Mouse (Mus musculus) inflammation-experienced regulatory T-cells, adult 6 months (primary cell): Measurements from ENCODE around the gene Aplp1. TPM values are rescaled to one million over a fixed set of nuclear protein-coding genes. Genes with fewer than 3 reads are reported as not detected.

Experiments
- ATAC-seq: one replicate; pipeline ENCODE4 v1.8.0; 2017
- polyA plus RNA-seq, 3 experiments: library from polyadenylated mRNA; unstranded; fragments of 100-300 nt; shearing (Covaris generic); gene quantifications; one replicate each; pipeline ENCODE4 v1.2.1; 2017

The Aplp1 gene
- polyA plus RNA-seq, 3 experiments from 2014 or later: 6.0 to 7.4 (median 6.0) TPM

- ATAC-seq: no peak
These were observed 973 bp downstream of the Aplp1 start for GRCm38 (mm10) chr7:30444154-30444970.

- peak; percentile 60 for ATAC-seq
These were observed 1.6 kb downstream of the Aplp1 start for GRCm38 (mm10) chr7:30443696-30444095.

DNA sequence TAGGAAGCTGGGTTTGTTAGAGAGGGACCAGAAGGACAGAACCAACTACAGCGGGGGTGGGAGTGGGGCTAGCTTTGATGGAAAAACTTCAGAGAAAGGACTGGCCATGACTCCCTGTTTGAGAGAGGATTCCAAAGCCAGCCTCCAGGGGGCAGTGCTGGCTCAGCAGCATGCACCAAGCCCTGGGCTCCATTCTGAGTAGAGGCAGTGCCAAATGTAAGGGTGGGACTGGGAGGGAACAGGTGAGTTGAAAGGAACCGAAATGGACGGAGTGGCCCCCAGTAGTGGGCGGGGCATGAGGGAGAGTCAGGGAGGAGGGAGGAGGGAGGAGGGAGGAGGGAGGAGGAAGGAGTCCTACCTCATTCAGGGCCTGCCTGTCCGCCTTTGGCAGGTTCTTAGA is 4.6 kb downstream of the Aplp1 start:
- no peak for ATAC-seq

- peak; percentile 48 for ATAC-seq
These were observed 5.6 kb downstream of the Aplp1 start for GRCm38 (mm10) chr7:30439734-30440133.

GRCm38 (mm10) chr7:30436879-30437278 is 8.5 kb downstream of the Aplp1 start:
- ATAC-seq: peak; percentile 46

GRCm38 (mm10) chr7:30435156-30435555 is 10.2 kb downstream of the Aplp1 start:
- no peak for ATAC-seq

- ATAC-seq: no peak
These were observed 10.6 kb downstream of the Aplp1 start for GRCm38 (mm10) chr7:30434701-30435100.

DNA sequence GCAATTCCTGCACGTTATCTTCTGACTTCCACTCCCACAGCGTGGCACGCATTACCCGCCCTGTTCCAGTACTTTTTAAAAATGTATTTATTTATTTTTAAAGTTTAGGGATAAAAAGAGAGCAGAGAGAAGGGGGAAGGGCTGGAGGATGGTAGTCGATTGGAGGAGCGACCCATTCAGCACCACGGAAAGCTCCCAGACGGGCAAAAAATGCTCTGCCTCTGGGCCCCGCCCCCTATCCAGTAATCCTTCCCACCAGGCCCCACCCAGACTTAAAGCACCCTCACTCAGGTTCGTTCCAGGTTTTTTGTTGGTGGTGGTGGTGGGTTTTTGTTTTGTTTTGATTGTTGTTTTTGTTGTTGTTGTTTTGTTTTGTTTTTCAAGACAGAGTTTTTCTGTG is 11.1 kb downstream of the Aplp1 start:
- no peak for ATAC-seq

- ATAC-seq: peak; percentile 81
These were observed 13.5 kb downstream of the Aplp1 start for GRCm38 (mm10) chr7:30431793-30432192.

GRCm38 (mm10) chr7:30430191-30430590 is 15.1 kb downstream of the Aplp1 start:
- no peak for ATAC-seq

DNA sequence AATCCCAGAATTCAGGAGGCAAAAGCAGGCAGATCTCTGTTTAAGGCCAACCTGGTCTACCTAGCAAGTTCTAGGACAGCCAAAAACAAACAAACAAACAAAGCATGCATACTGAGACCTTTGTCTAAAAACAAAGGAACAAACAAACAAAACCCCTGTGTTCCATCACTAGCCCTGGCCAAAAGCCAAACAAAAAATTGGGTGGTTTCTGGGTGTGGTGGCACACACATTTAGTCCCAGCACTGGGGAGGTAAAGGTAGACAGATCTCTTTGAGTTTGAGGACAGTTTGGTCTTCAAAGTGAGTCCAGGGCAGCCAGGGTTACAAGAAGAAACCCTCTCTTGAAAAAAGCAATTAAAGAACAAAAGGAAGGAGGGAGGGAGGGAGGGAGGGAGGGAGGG is 16.0 kb downstream of the Aplp1 start:
- ATAC-seq: no peak

DNA sequence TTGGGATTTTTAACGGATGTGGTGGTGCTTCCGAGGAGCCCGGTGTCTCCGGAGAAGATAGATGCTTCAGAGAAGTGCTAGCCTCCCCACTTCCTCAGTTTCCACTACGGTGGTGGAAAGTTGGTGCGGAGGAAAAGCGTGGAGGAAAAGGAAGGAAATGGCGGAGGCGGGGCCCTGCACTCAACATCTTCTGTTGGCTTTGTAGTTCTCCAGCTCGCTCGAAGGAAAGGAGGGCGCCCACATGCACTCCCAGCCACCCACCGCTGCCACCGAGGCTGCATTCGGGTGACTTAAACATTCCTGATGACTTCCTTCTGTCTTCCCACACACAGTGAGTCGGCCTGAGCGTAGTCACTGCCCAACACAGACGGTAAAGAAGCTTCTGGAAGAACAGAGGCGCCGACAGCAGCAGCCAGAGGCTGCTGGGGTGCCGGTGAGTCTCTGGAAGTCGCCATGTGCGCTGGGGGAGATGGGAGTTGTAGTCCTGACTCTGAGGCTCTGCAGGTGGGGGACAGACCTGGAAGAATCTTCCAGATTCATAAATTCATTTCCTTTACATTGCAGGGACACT is 22.2 kb downstream of the Aplp1 start:
- peak; percentile 34 for ATAC-seq

GRCm38 (mm10) chr7:30422560-30422959 is 22.8 kb downstream of the Aplp1 start:
- ATAC-seq: peak; percentile 12

DNA sequence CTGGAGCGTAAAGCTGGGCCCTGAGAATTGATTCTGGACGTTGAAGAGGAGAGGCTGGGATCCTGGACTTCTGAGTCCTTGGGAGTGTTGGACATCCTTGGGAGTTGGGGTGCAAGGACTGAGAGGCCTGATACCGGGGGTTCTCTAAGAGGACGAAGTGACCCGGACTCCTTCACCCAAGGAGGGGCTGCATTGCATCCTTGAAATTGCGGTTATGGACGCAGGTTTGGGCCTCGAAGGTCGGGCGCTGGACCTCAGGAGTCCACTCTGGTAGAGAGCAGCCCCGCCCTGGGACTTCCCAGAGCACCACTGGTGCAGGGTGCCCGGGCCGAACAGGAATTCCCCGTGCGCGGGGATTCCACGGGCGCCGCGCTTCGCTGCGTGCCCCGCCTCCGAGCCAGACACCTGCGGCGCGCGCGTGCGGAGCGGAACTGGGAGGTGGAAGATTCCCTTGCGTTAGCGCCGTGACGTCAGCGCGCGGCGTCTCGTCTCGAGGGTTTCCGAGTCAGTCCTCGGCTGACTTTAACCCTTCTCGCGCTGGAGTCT is 23.4 kb downstream of the Aplp1 start:
- peak; percentile 71 for ATAC-seq

GRCm38 (mm10) chr7:30421175-30421889 is 24.0 kb downstream of the Aplp1 start, which contains the start of gene Nfkbid:
Gene Nfkbid (plus strand): TSS chr7:30421732.
- peak; percentile 43 for ATAC-seq

DNA sequence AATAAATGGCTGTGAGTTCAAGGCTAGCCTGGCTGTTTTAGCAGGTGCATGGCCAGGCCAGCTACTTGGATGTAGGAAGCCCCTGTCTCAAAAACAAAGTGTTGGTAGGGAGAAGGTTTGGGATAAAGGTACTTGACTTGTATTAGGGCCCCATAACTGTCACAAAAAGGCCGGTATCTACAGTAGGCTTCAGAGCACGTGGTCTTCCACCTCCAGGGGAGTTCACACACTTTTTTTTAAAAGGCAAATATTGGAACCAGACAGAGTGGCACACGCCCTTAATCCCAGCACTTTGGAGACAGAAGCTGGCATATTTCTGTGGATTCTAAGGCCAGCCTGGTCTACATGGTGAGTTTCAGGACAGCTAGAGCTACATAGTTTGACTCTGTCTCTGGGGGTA is 24.7 kb downstream of the Aplp1 start:
- no peak for ATAC-seq

- peak; percentile 41 for ATAC-seq
These were observed 25.5 kb downstream of the Aplp1 start, which contains the start of gene Hcst for GRCm38 (mm10) chr7:30419561-30420499. Gene Hcst (minus strand): TSS chr7:30419854.

DNA sequence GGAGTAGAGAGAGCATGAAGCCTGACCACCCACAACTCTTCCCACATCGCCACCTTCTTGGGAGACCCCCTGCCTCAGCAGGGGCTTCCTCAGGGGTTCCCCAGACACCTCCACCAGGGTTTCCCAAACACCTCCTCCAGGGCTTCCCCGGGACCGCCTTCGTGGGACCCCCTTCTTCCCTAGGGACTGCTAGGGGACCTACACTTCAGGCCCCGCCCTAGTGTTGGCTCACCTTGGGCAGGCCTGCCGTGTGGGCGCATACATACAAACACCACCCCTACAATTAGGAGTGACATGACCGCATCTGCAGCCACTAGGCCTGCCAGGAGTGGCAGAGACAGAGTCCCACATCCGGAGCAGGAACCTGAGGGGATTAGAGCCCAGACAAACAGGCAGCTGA is 27.5 kb downstream of the Aplp1 start:
- ATAC-seq: peak; percentile 29

- no peak for ATAC-seq
These were observed 31.7 kb downstream of the Aplp1 start, which contains the start of gene Tyrobp for GRCm38 (mm10) chr7:30413596-30413995. Gene Tyrobp (plus strand): TSS chr7:30413760.

GRCm38 (mm10) chr7:30412735-30413147 is 32.6 kb downstream of the Aplp1 start:
- ATAC-seq: no peak

- ATAC-seq: no peak
These were observed 34.3 kb downstream of the Aplp1 start for GRCm38 (mm10) chr7:30411023-30411422.

DNA sequence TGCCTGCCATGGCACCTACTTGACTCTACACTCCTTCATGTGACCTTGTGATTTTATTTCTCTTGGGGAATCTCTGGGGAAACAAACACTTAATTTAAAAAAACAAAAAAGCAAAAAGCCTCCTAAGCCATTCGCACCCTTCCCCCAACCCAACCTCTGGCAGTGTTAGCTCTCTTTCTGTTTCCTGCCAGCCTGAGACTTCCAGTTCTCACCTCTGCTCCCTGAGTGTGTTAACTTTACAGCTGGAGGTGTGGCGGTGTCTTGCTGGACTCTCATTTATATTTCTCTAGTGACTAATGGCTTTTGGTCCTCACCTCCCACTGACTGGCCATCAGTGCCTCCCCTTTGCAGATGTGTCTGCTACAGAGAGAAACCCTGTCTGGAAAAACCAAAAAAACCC is 35.5 kb downstream of the Aplp1 start:
- no peak for ATAC-seq
